Mouse (Mus musculus) lung, adult 18-20 months (tissue): ENCODE measurements around the gene Il17f.
"Not testable (repeated sequence)": the region's sequence is repeated elsewhere in the genome, so short reads cannot be mapped to it uniquely, and the experiment has no call there.

ENCODE experiments used
- DNase-seq, 2 experiments: peaks; one replicate each; pipeline ENCODE4 v3.0.0; 2022; ENCODE audit warnings: mixed read lengths in 2 of 2

Gene Il17f

DNA sequence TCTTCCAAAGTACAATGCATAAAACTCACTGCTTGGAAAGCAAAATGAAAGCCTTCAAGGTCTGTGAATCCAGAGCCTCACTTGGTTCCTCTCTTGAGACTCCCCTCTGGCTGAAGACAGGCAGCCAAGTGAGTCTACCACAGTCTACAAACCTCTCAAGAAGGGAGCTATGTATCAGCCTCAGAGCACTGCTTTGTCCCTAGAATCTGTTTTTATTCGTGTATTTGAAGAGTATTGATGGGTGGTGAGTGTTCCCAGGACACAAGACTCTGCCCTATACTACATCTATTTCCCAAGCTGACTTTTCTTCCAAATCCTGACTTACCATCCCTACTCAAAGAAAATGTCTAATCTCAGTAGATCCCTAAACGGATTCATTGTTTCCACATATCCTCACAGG is 12.1 kb downstream of the Il17f start:
- DNase-seq: no peak

DNA sequence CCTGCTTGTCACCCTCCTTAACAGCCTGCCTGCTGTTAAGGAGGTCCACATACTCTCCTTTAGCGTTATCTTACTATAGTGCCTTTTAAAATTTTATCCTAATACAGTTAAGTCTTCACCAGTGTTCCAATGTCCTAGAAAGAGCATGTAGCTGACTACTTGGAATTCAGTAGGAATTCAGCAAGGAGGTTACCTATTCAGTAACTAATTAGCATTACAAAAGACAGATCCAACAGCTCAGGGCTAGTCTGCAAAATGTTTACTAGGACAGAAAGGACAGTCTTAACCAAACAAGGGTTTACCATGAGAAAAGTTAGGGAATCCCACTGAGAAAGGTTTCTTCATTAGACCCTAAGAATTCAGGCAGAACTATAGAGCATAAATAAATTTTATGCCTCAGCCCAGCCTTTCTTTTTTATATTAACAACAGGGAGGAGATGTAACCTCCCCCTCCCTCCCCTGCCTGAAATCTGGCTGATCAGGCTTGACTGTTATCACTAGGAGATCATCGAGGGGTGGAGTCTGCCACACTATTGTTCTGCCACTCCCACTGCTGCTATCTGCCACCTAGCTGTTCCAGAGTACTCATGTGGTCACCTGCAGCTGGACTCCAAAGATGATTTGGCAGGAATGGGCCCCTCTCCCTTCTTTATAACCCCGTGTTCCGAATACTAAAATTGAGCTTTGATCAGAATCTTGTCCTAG is 16.2 kb downstream of the Il17f start:
- DNase-seq: not testable (repeated sequence)

DNA sequence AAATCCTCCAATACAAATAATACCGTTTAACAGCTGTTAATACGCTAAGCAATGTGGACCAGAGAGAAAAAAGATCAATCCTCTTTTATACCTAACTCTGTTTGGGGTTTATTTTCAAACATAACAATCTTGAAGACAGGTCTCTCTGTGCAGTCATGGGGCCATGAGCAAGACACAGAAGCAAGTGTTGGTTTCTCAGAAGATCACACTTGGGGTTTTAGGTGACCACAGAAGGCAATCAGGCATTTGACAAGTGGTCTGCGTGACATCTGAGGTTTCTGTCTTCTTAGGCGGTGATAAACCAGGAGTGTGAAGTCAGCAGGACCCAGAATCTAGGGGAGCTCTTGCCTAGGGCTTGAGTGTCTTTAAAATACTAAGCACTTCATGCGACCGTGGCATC is 23.9 kb downstream of the Il17f start:
- no peak for DNase-seq

DNA sequence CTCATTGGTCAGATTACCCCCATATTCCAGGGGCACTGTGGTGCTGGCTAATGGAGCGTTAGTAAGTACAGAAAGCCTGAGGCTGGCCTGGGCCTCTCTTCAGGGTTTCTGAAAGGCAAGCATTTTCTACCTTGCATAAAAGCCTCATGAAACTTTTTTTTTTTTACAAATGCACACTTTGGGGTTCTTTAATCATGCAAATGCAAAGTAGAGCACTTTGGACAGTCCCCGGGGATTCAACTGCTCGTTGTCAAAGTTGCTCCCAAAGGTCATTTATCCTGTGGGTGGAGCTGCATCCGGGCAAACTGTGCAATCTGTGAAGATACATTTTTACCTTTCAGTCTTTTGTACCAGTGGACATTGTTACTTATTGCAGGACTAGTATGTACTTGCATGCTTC is 29.0 kb downstream of the Il17f start:
- DNase-seq: no peak

DNA sequence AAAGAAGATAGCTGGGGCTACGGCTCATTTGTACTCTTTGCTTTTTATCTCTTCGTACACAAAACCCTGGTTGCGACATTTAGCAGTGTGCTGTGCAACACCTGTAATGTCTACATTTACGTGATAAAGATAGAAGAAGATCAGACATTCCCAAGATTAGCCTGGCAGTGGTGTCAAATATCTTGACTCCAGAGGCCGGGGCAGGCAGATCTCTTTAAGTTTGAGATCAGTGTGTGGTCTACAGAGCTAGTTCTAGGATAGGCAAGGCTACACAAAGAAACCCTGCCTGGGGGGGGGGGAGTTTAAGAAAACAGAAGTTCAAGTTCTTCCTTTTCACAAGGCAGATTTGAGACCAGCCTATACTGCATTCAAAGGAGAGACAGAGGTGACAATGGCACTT is 30.1 kb downstream of the Il17f start:
- DNase-seq: no peak

DNA sequence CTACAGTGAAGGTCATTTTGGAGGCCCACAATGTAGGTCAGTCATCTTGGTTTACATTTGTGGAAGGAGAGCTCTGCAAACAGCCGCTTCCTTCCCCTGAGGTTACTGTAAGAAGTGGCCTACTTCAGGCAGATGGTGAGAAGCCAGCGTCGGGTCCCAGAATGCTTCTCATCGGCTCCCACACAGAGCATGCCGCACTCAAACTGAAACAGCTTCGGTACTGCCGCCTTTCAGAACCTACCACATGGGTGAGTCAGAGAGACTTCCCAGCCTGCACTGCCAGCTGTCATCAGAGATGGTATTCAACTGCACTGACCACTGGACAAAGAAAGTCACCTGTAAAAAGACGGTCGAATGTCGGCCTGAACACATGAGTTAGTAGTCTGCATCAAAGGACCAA is 30.6 kb downstream of the Il17f start:
- DNase-seq: no peak

DNA sequence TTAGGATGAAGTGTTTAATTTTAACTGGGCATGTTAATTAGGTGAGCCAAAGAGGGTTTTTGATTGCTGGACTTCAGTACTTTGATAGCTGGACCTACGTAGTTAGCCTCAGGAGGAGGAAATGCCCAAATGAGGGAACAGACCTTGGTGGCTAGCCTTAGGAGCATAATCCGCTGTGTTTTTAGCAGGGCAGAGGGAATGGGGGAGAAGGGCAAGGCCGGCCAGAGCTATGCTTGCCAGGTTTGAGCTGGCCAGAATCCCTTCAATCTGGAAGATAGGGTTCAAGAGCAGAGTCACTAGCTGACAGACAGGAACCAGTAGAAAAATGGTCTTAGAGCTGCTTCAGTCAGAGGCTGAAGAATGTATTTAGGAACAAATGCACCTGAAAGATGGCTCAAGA is 32.8 kb downstream of the Il17f start:
- DNase-seq: no peak

DNA sequence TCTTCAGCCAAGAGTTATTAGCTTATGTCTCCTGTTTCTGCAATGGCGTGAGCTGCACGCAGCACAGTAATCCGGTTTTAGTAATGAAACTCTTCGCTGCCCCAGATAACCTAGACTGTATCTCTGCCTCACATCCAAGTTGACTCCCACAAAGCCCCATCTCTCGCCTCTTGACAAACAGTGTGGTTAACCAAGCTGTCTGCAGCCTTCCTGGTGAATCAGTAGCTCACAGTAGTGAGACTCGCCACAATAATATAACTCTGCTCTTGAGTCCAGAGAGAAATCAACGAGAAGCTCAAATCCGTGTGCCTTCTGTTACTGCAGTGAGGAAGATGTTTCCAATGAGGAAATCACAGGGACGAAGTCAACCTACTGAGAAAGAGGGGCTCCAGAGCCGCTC is 36.0 kb downstream of the Il17f start:
- DNase-seq: no peak

DNA sequence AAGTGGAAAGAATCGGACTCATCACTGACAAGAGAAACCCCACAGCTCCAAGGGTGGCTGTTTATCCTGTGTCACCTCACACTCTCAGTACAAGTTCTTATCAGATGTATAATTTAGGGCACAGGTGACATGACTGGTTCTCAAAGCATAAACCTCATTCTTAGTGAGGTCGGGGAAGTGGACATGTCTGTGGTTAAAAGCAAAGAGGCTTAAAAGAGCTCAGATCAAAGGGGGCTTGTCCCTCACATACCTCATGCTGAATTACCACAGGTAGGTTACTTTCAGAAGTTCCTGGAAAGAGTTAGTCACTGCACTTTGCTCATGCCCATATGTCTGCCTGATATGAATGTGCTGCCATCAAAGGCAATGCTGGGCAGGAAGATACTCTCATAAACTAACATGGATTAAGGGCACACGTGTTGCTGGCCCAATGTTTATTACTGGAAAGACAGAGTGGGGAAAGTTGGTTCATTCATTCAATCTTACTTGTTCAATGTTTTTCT is 49.9 kb downstream of the Il17f start:
- DNase-seq: no peak

DNA sequence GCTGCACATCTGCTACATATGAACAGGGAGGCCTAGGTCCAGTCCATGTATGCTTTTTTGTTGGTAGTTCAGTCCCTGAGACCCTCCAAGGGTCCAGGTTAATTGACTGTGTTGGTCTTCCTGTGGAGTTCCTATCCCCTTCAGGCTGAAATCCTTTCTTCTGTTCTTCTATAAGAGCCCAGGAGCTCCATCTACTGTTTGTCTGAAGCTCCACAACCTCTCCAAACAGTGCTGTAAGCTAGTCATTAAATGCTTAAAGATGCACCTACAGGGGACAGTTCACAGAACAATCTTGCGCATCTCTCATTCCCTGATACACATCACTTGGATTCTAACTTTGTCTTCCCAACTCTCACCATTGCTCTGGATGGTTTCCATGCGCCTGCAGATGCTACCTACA is 51.9 kb downstream of the Il17f start:
- no peak for DNase-seq

DNA sequence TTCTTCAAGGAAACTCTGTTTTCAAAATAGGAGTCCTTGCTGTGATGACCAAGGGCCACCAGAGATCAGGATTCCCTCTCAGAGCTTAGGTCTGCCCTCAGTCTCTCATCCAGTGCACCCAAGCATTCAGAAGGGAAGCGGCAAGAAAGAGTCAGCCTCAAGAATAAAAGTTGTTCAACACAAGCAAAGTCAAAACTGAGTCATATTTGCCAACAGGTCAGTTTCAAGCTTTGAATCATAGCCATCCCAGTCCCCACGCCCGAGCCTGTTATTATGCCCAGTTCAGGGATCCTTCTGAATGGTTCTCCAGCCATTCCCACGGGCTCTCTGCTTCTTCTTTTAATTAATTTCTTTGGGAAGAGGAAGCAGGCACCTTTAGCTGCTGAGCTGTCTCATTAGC is 53.8 kb downstream of the Il17f start:
- DNase-seq: no peak

DNA sequence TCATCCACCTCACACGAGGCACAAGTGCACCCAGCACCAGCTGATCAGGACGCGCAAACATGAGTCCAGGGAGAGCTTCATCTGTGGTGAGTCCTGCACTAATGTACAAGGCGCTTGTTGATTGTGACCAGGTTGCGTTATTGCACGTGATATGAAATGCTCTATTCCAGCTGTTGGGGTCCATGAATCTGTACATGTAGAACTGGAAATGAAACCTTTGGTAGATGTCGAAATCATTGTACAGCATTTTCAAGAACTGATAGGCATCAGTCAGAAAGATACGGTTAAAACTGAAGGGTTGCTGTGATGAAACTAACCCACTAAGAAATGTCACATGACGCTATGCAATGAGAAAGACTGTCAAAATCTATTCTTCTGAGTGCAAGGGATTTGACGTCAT is 59.5 kb downstream of the Il17f start, which contains the start of gene Il17a:
TSS of gene Il17a (plus strand) at position 3 of the 400 bp plus-strand sequence.
- DNase-seq: no peak
